Mouse (Mus musculus): ENCODE results near the gene Grn.

GRCm38 (mm10) chr11:102428981-102429540 lies 1.1 kb upstream of the Grn start:
- no peak for TF ChIP-seq POLR2A (IDR thresholded peaks at IDR 0.05; ENCODE audit: insufficient read length, low read depth)
- no peak for TF ChIP-seq TCF12 (IDR thresholded peaks at IDR 0.05; ENCODE audit: insufficient read depth, poor library complexity, severe bottlenecking)
